Mouse (Mus musculus) left cerebral cortex, postnatal 10 days (tissue): ENCODE results near the gene Egr2. TPM values are rescaled to one million over a fixed set of nuclear protein-coding genes. Genes with fewer than 3 reads are reported as not detected.

ENCODE experiments used
- DNase-seq, 2 experiments: peaks; one replicate each; pipeline ENCODE4 v3.0.0; 2021 to 2022; ENCODE audit warnings: low spot score in 2 of 2, mixed read lengths in 1 of 2; ENCODE audit errors: extremely low spot score in 1 of 2
- intact Hi-C: fragments of 180-260 bp; cut with DNase I; formaldehyde crosslinking; loops from one replicate; pipeline ENCODE4 v1.15.1; 2025
- total RNA-seq, 2 experiments: library from RNA; stranded (reverse); gene quantifications; 2 replicates each; pipeline ENCODE4 v1.2.3; 2021

The Egr2 gene
- total RNA-seq, 2 experiments from 2014 or later, result 3.1 to 4.4 TPM

DNA sequence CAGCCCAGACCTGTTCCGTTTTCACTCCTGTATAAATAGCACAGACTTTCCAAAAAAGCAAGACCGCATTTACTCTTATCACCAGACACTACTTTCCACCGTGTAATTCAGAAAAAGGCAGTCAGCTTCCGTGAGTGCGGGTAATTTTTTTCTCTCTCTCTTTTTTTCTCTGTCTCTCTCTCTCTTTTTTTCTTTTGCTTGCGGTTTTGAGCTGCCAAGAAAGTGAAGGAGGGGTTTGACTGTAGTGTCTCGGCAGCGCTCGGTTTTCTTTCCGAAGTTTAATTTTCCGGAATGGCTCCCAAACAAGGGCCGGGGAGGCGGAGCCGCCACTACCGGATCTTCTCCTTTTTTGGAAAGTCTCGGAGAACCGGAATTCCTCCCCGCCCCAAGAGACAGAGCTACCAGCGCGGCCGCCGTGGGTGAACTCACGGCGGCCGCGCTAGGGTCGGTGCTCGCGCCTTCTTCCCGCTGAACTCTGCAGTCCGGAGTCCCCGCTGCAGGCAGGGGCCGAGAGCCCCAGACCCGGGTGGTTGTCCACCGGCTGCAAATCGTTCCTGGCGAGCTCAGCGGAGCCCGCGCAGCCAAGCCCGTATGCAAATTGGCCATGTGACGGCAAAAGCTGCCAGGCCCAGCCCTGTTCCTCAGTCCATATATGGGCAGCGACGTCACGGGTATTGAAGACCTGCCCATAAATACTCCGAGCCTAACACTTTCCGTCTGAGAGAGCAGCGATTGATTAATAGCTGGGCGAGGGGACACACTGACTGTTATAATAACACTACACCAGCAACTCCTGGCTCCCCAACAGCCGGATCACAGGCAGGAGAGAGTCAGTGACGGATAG is 2.1 kb downstream of the Egr2 start:
- intact Hi-C loops, result loop anchor here (5.0 kb wide), 3 partner anchors 190 to 320 kb away; no protein-coding TSS in a partner anchor
- DNase-seq, result peak; percentile 87 to 93

DNA sequence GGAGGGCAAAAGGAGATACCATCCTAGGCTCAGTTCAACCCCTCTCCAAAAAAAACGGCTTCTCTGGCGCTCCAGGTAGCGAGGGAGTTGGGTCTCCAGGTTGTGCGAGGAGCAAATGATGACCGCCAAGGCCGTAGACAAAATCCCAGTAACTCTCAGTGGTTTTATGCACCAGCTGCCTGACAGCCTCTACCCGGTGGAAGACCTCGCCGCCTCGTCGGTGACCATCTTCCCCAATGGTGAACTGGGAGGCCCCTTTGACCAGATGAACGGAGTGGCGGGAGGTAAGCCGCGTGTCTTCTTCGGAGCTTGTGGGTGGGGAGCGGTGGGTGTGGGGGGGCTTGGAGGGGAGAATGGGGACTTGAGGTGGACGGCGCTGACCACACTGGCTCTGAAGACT is 2.8 kb downstream of the Egr2 start:
- intact Hi-C loops, result loop anchor here (5.0 kb wide), 3 partner anchors 189 to 319 kb away; no protein-coding TSS in a partner anchor
- DNase-seq, result no peak

DNA sequence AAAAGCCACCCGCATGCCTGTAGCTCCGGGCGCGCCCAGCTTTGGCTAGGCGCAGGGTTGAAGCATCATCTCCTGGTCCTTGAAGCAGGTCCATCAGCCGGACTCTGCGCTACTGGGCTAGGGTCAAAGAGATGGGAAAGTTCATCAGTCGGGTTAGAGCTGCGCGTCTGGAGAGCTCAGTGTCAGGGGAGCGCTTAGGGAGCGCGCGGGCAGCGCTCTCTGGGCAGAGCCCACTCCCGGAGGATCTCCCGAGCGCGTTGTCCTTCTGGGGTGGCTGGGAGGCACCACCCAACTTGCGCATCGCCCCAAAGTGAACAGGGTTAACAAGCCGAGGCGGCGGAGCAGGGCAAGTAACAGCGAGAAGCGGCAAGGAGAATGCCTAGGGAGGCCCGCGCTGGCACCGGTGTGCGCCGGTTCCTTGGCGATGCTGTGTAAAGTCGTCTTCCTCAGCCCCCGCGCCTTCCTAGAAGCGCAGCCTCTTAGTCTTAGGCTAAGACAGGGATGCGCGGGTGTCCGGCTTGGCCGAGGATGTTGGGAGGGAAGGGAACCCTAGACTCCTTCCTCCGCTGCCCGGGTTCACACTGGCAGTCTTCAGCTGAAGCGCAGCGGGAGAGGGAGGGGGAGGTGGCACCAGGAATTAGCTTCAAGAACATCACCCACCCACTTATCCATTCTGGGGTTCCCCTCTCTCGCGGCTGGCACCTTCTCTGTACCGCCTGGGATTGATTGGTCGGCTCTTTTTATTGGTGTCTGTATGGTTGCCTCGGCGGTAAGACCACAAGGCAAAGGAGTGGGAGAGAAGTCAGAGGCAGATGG is 3.5 kb downstream of the Egr2 start:
- DNase-seq, result peak in 1 of 2 experiments; percentile 38
- intact Hi-C loops, result loop anchor here (5.0 kb wide), 3 partner anchors 189 to 319 kb away; no protein-coding TSS in a partner anchor

DNA sequence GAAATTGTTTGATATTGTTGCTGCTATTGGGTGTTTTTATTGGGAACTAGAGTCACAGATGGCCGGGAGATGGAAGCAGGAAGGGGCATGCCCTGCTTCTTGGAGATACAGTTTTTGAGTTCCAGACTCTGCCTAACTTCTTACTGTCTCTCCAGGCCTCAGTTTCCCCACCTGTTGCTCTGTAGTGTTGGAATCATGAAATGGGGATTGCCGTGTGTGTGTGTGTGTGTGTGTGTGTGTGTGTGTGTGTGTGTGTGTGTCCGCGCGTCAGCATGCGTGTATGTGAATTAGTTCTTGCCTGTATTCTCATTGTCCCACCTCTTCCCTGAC is 4.1 kb downstream of the Egr2 start:
- intact Hi-C loops, result loop anchor here (5.0 kb wide), 3 partner anchors 188 to 318 kb away; no protein-coding TSS in a partner anchor
- no peak for DNase-seq

DNA sequence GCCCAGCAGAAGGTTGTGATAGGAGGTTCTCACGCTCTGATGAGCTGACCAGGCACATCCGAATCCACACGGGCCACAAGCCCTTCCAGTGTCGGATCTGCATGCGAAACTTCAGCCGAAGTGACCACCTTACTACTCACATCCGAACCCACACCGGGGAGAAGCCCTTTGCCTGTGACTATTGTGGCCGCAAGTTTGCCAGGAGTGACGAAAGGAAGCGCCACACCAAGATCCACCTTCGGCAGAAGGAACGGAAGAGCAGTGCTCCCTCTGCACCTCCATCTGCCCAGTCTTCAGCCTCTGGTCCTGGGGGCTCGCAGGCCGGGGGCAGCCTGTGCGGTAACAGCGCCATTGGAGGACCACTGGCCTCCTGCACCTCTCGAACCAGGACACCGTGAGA is 5.3 kb downstream of the Egr2 start:
- DNase-seq, result no peak
- intact Hi-C loops, result loop anchor here (10.0 kb wide), 1 partner anchor 444 kb away; no protein-coding TSS in a partner anchor

GRCm38 (mm10) chr10:67547850-67548260 is 12.6 kb downstream of the Egr2 start:
- intact Hi-C loops, result loop anchor here (10.0 kb wide), 1 partner anchor 437 kb away; no protein-coding TSS in a partner anchor
- no peak for DNase-seq

DNA sequence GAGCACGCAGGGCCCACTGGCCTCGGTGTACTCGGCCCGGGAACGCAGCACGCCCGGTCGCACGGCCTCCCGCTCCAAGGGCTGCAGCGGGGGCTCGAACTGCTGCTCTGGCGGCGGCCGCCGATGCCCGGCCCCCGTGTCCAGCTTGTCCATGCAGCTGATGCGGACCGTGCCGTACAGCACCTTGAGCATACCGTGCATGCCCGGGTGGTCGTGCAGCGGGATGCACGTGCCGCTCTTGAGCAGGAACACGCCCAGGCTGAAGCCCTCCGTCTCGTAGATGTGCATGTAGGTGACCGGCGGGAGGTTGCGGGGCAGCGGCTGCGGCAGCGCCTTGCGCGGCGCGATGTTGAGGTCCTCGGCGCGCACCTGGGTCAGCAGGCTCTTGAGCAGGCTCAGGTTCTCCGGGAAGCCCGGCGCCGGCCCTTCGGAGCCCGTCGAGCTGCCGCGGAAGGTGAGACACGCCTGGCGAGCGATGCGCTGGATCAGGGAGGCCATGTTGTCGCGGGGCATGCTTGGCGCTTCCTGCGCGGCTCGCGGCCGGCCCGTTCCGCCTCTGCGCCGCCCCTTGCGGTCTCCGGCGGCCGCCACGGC is 13.1 kb downstream of the Egr2 start:
- intact Hi-C loops, result loop anchor here (10.0 kb wide), 1 partner anchor 436 kb away; no protein-coding TSS in a partner anchor
- peak in 1 of 2 experiments; percentile 78 for DNase-seq

DNA sequence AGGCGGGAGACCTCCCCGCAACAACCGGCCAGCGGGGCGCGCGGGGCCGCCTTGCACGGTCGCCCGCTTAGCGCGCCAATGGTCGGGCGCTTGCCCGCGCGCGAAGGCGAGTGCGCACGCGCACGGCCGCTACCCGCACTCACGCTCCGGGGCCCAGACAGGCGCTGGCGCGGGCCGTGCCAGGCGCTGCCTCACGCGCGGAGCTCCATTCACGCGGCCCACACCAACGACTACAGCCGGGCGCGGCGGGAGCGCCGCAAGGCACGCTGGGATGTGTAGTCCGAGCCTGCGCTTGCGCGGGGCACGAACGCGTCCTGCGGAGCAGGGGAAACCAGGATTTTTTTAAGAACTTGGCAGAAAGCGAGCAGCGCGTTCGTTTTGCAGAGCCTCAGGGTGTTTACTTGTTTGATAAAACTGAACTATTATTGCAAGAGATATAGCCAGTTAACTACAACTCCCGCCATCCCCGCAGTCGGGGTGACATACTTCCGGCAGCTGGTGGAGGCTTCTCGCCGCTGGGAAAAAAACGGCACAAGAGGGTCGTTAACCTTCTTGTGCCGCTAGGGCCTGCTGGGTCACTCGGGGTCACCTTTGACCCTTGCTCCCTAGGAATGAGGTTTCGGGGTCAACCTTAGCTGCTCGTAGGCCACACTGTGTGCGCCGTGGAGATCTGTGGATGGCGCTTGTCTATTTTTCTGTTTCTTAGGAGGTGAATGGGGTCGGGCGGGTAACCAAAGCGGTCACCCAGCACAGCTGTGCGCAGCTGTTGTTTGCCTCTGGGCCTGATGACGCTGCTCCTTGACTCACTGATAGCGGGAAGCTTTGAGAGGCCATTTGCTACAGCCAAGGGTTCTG is 13.8 kb downstream of the Egr2 start, which contains the start of gene Ado:
Ado (minus strand) TSS at position 79 of the 855 bp plus-strand sequence.
- intact Hi-C loops, result loop anchor here (10.0 kb wide), 1 partner anchor 436 kb away; no protein-coding TSS in a partner anchor
- peak; percentile 92 to 94 for DNase-seq

- intact Hi-C loops, result no loop called here
- DNase-seq, result no peak
Observed at GRCm38 (mm10) chr10:67558053-67558452, 22.8 kb downstream of the Egr2 start.

- DNase-seq, result no peak
- intact Hi-C loops, result no loop called here
Observed at GRCm38 (mm10) chr10:67559765-67560394, 24.6 kb downstream of the Egr2 start.

DNA sequence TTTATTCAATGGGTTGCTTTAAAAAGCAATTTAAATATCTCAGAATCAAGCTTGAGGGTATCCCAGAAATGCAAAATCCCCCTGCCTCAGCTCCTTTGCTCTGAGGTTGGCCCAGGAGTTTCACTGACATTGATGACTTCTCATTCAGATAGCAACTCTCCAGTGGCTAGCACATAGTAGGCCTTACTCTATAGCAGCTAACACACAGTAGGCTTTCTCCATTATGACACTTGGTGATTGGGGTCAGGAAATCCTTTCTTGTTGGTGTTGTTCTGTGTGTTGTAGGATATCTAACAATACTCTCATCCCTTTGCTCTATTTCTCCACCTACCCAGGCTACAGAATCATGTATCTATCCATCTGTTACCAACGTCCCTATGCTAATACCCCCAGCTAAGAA is 25.9 kb downstream of the Egr2 start:
- intact Hi-C loops, result no loop called here
- DNase-seq, result no peak

DNA sequence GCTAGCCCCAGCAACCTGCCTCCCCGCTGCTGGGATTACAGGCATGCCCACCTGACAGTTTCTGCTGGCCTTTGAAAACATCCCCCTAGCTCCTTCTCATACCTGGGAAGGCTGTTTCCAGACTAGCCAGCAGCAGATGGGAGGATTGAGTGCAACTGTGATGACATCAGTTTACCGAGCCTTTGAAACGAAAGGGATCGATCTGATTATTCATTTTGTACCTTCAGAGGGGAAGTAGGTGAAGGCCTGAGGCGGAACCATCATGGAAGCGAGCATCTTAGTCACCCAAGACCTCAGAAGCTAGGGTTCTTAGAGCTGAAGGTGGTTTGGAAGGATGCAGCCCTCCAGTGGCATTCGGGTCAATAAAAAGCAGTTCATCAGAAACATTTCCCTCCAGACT is 29.2 kb downstream of the Egr2 start:
- DNase-seq, result no peak
- intact Hi-C loops, result no loop called here

DNA sequence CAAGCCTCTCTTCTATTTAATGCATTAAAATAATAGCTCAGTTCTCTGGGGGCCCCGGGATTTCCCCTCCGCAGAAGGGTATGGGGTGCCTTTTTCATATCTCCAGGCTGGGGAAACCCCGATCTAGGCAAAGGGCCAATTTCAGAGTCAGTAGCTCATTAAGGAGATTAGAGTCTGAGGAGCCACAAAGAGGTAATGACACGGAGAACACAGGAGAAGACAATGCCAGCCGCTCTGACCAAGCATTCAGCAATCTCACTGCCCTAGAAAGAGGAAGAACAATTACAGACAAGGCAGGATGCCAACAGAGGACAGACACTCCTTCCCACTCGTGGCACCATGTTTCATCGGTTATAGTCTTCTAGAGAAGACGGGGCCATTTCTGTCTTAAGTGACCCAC is 30.8 kb downstream of the Egr2 start:
- no peak for DNase-seq
- intact Hi-C loops, result no loop called here

DNA sequence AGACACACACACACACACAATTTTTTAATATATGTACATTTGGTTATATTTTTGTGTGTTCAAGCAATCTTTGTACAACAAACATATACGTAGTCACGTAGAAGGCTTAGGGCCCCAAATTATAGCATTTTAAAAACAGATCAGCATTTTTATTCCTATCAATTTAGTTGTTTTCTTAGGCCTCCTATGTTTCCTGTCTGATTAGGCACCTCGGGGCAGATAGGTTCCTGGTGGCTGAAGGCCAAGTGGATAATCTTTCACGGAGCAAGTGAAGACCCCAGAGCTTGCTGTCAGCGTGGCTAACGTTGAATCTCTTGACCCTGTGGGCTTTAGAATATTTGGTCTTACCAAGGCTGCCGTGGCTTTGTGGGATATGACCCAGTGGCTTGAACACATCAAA is 34.3 kb downstream of the Egr2 start:
- intact Hi-C loops, result no loop called here
- no peak for DNase-seq

DNA sequence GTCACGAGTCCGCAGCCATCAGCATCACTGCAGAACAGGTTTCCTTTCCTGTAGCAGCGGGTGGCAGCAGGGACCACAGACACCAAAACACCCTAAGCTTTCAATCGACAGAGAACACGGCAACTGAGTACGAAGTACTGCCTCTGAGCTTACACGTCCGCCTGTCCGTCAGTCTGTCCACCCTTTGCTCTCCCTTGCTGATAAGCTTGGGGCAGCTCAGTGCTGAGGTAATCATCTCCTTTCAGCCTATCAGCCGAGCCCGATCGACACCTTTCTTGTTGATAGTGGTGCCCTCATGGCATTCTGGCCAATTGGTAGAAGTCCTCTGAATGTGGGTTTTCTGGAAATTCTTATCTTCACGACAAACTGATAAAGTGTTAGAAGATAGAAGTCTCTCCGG is 36.2 kb downstream of the Egr2 start:
- DNase-seq, result no peak

GRCm38 (mm10) chr10:67573310-67573709 is 38.0 kb downstream of the Egr2 start:
- intact Hi-C loops, result no loop called here
- no peak for DNase-seq

More for the DNA sequence above, 36.2 kb downstream of the Egr2 start:
- intact Hi-C loops, result no loop called here

GRCm38 (mm10) chr10:67579830-67580229 is 44.6 kb downstream of the Egr2 start:
- DNase-seq, result no peak
- intact Hi-C loops, result no loop called here
